In genomic region chr9:92667361-92667881, GRCm38 (mm10) we compare ENCODE assay signal across 22 mouse cellular contexts.
DNase-seq lines count a peak whose midpoint lies in the region; ATAC-seq and TF ChIP-seq lines count a peak whose summit lies in the region.
"Had no signal": no experiment of that assay in that cellular context is flagged by ENCODE, and none has a peak within 500 bp of the region (broad histone marks: within the 10 kb centered on the region; RNA-seq: fewer than 3 reads in every experiment).

No protein-coding gene starts in this region.

- WGBS in limb, embryonic 12.5 days = 21% methylated on average over 1 of the region's 1 CpGs
- WGBS in limb, embryonic 10.5 days = 67% methylated on average over 1 of the region's 1 CpGs
- WGBS in thymus, adult 2 months = 84% methylated on average over 1 of the region's 1 CpGs

- H3K27me3 ChIP-seq in limb, embryonic 12.5 days = no peaks in the 10 kb centered on the region
- H3K27me3 ChIP-seq in limb, embryonic 10.5 days (ENCODE audit: low read depth, poor library complexity, severe bottlenecking) = no peaks in the 10 kb centered on the region
- H3K27me3 ChIP-seq in thymus, adult 2 months (ENCODE audit: control insufficient read depth, insufficient read depth, low read length) = no peaks in the 10 kb centered on the region
- H3K27me3 ChIP-seq: CH12.LX; embryonic facial prominence, embryonic 13.5 days; forebrain, embryonic 13.5 days; heart, embryonic 13.5 days; hindbrain, embryonic 12.5 days had no signal

- ATAC-seq in limb, embryonic 12.5 days (ENCODE audit: insufficient number of reproducible peaks, insufficient read depth, low FRiP score, low TSS enrichment, low read depth) = 0 out of 2 replicates have a peak, but pooled peaks have one; percentile 79
- ATAC-seq in megakaryocyte progenitor cell, adult 5-6 weeks (replicated peaks; ENCODE audit: poor library complexity) = no peak
- ATAC-seq: activated CD4-positive, CD25-positive, alpha-beta regulatory T cell, adult 4 months; forebrain, embryonic 13.5 days; forebrain, postnatal 0 days; hindbrain, embryonic 16.5 days; Patski had no signal

- no peak overlapping the region for H3K4me3 ChIP-seq in limb, embryonic 12.5 days (replicated peaks)
- no peak overlapping the region for H3K4me3 ChIP-seq in limb, embryonic 10.5 days
- H3K4me3 ChIP-seq in thymus, adult 2 months (ENCODE audit: control insufficient read depth, insufficient read depth, low read length) = no peak overlapping the region
- H3K4me3 ChIP-seq: embryonic facial prominence, embryonic 13.5 days; forebrain, embryonic 13.5 days; heart, embryonic 13.5 days; hindbrain, embryonic 12.5 days had no signal

- no peak for TF ChIP-seq CTCF in thymus, adult 2 months (IDR thresholded peaks at IDR 0.05; ENCODE audit: borderline replicate concordance, control insufficient read depth, extremely low read depth, insufficient read depth, low read length, poor library complexity)

- H3K9me3 ChIP-seq in limb, embryonic 12.5 days = peaks cover 6% of the 10 kb centered on the region; the same call in 1 of the 2 replicates
- H3K9me3 ChIP-seq in limb, embryonic 10.5 days (replicated peaks) = no peaks in the 10 kb centered on the region
- H3K9me3 ChIP-seq: embryonic facial prominence, embryonic 13.5 days; forebrain, embryonic 13.5 days; hindbrain, embryonic 12.5 days had no signal

- H3K4me1 ChIP-seq in limb, embryonic 12.5 days (replicated peaks) = no peaks in the 10 kb centered on the region
- H3K4me1 ChIP-seq in limb, embryonic 10.5 days = no peaks in the 10 kb centered on the region
- no peaks in the 10 kb centered on the region for H3K4me1 ChIP-seq in thymus, adult 2 months (replicated peaks; ENCODE audit: control insufficient read depth, insufficient read depth, low read length)
- H3K4me1 ChIP-seq: embryonic facial prominence, embryonic 13.5 days; forebrain, embryonic 13.5 days; heart, embryonic 13.5 days; hindbrain, embryonic 12.5 days had no signal

- H3K36me3 ChIP-seq in limb, embryonic 12.5 days = no peaks in the 10 kb centered on the region
- no peaks in the 10 kb centered on the region for H3K36me3 ChIP-seq in limb, embryonic 10.5 days
- no peaks in the 10 kb centered on the region for H3K36me3 ChIP-seq in thymus, adult 2 months (ENCODE audit: control insufficient read depth, insufficient read depth, low read length)
- H3K36me3 ChIP-seq: embryonic facial prominence, embryonic 13.5 days; heart, embryonic 13.5 days; hindbrain, embryonic 12.5 days had no signal

- no peak overlapping the region for H3K9ac ChIP-seq in limb, embryonic 12.5 days (replicated peaks)
- H3K9ac ChIP-seq: embryonic facial prominence, embryonic 13.5 days; forebrain, embryonic 13.5 days; forebrain, postnatal 0 days; heart, embryonic 13.5 days; hindbrain, embryonic 12.5 days had no signal

- no peak overlapping the region for H3K4me2 ChIP-seq in limb, embryonic 12.5 days
- H3K4me2 ChIP-seq: embryonic facial prominence, embryonic 13.5 days; forebrain, embryonic 13.5 days; heart, embryonic 13.5 days; hindbrain, embryonic 12.5 days had no signal

- no peak for TF ChIP-seq POLR2A in thymus, adult 2 months (IDR thresholded peaks at IDR 0.05; ENCODE audit: control insufficient read depth, extremely low read depth, insufficient read depth, low read length, poor library complexity)

- no peak overlapping the region for H3K27ac ChIP-seq in limb, embryonic 12.5 days
- H3K27ac ChIP-seq in limb, embryonic 10.5 days = no peak overlapping the region
- no peak overlapping the region for H3K27ac ChIP-seq in thymus, adult 2 months (ENCODE audit: control insufficient read depth, insufficient read depth, low read length)
- H3K27ac ChIP-seq: embryonic facial prominence, embryonic 13.5 days; forebrain, embryonic 13.5 days; heart, embryonic 13.5 days; hindbrain, embryonic 12.5 days had no signal

- DNase-seq in layer of hippocampus, adult 11-12 months (ENCODE audit: low spot score) = peak; percentile 22
- DNase-seq in layer of hippocampus, postnatal 10 days (ENCODE audit: low spot score in 2 of 2) = no peak
- no peak for DNase-seq in limb, embryonic 10.5 days (ENCODE audit: low spot score)
- peak; percentile 13 for DNase-seq in forelimb bud, embryonic 11.5 days (ENCODE audit: low read depth, low spot score)
- DNase-seq in thymus, adult 2 months = no peak
- DNase-seq: adrenal gland, postnatal 14 days; cerebellum, adult 18-20 months; cerebellum, adult 9-11 months; cerebellum, postnatal 36 days; forebrain, postnatal 0 days; gastrocnemius, postnatal 10 days; heart, postnatal 4 days had no signal

Comparison
In these comparisons a context has a peak if more than half of its experiments do, and no peak if none do; other contexts are left out.
1. DNase-seq: peak in layer of hippocampus, adult 11-12 months (single experiment) and forelimb bud, embryonic 11.5 days (single experiment); none in layer of hippocampus, postnatal 10 days (0 of 2), limb, embryonic 10.5 days (single experiment) and thymus, adult 2 months (single experiment).